Mouse (Mus musculus) thymus, postnatal 14 days (tissue): ENCODE measurements around the gene Mpdz.

Experiments
- DNase-seq: peaks from one replicate; pipeline ENCODE4 v3.0.0; 2021

The Mpdz gene

DNA sequence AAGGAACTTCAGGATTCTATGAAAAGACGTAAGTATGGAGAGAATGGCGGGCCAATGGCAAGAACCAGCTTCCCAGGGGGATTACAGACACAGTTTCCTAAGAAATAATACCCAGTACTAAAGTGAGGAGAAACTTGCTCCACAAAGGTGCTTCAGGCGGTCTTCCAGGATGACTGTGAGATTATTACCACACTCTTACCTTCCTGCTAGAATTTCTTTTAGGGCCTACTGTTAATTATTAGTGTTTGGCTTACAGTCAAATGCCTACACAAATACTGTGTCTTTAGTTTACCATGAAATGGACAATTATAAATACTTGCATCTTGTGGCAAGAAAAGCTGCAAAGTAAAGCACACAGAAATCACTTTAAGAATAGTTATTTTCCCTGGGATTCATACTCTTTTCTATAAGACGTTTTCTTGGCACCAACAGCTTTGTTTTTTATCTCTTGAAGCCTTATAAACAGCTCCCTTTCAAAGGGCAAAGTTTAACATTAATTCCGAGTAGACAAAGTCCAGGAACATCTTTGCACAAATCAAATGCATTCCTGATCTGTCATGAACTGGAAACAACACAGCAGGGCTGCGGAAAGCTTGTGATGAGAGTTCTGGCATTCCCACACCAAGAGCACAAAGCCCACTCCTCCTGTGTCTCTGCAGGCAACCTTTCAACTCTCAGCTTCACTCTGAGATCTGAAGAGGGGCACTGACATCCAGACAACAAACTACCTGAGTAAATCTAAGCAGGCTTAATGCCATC, 166.5 kb downstream of the Mpdz start:
- no peak for DNase-seq

DNA sequence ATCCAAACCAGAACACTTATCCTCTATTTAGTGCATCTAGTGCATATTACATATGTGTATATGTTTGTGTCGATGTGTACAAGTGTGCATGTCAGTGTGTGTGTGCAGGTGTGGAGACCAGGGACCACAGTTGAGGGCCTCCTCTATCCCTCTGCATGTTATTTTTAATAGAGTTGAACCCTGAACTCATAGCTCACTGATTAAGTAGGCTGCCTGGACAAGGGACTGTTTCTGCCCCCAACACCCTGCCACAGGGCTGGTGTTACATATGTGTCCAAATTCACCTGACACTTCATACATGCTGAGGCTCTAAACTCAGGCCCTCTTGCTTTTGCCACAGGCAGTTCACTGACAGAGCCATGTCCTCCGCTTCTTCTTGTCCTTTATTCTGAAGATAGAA, 169.5 kb downstream of the Mpdz start:
- DNase-seq: no peak

DNA sequence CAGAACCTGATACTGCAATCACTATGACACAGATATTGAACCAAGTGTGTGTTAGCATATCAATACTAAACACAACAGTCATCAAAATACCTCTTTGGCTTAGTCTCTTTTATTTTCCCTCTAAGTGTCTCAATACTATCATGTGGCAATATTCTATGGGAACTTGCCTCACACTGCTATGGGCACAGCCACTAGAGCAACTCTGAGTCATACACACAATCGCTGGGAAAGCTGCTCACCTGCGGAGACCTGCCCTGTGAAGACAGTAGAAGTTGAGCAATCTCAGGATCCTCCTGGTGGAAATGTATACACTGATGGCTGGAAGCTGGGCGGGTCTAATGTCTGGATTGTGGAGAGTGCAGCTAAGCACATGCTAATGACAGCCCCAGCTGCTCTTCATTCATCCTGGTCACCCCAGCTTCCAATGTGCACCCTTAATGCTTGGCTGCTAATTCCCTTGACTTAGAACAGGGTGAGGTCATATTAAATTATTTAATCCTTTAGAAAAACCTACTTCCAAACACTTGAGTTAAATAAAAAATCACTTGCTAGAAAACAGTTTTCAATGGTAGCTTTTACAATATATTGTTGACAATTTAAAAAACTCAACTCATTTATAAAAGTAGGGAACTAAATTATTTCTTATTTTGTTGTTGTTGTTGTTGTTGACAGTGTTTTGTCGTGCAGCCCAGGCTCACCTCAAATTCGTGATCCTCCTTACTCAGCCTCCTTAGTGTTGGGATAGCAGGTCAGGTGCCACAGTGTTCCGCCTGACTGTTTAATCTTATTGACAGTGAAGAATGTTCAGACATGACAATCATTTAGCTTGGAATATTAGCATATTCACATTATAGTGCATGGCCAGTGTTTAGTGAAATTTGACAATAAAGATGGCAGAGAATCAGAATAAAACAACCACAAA, 189.5 kb downstream of the Mpdz start:
- no peak for DNase-seq

DNA sequence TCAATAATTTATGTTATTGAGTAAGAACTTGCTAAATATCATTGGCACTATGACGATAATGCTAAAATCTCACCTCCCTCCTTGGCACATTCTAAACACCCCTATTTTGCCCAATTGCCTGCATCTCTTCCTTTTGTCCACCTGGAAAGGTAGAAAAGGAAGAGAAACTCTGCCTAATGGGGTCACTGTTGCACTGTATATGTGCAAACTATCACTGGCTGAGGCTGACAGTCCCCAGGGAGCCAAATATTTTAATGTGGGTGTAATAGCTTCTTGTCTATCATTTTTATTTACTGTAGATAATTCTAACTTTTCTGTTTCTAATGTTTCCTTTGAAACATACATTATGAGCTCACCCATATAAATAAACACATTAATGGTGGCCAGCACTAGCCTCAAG, 190.3 kb downstream of the Mpdz start:
- no peak for DNase-seq

DNA sequence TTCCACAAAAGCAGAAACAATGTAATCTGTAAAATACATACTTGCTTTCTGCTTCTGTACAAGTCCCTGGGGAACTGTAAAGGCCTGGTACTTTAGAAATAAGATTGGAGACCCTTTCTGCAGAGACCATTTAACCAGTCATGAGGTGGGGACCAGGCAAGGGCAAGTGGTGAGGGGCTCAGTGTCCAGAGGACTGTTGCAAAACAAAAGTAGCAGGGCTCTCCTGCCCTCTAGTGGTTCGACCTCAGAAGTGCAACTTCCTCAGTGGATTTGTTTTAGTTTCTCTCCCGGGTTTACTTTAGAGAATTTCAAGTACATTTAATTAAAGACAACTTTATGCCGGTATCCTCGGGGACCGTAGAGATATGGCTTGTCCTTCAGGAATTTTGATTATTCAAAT, 190.7 kb downstream of the Mpdz start:
- DNase-seq: peak; percentile 3

DNA sequence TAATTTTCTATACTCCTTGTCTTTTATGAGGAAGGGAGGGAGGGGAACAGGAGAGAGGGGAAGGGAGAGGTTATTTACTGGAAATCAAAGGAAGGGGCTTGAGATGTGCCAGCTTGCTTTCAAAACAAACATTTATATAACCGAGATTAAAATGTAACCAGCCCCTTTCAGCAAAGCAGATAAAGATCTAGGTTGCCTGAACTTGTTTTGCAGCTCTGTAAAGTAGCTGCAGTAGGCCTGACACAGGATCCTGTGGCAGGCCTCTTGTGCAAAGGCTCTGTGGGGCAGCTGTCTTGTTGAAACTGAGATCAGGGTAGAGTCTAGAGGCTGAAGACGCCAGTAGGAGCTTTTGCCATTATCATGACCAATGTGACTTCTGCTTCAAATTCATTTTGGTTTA, 193.4 kb downstream of the Mpdz start:
- no peak for DNase-seq

DNA sequence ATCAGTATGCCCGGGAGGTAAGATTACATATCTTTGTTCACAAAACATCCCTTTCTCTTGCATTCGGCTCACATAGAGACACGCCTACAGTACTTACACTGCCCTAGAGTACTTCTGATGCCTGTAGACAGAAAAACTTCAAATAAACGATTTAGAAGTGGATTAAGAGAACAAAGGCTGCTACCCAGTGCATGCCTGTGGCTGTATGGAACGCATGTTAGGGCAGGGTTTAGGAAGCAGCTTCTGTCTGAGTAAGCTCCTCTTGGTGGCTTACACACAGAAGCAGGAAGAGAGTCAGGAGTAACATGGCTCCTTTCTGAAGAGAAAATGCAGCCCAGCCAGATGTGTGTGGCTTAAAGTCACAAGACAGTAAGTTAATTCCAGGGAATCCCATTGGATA, 206.4 kb downstream of the Mpdz start:
- DNase-seq: no peak
